Mouse (Mus musculus): ENCODE measurements around the gene Coq9.

GRCm38 (mm10) chr8:94826210-94826609 is 11.9 kb upstream of the Coq9 start:
- TF ChIP-seq CTCF (IDR thresholded peaks at IDR 0.05; ENCODE audit: extremely low read depth, insufficient read length, insufficient replicate concordance, low read depth, low read length) (no peak), POLR2A (IDR thresholded peaks at IDR 0.05; ENCODE audit: low read depth, low read length) (no peak)

Measured in small intestine, adult 2 months (tissue).